Mouse (Mus musculus) neural tube, embryonic 14.5 days (tissue): ENCODE results near the gene Sptbn1. TPM values are rescaled to one million over a fixed set of nuclear protein-coding genes. Genes with fewer than 3 reads are reported as not detected.

Source experiments
- ATAC-seq: fragments of 200-750 bp; cut with Nextera tagmentation; 2 replicates; pipeline ENCODE4 v1.8.0; 2017; ENCODE audit warnings: low read depth, mild to moderate bottlenecking, moderate TSS enrichment, moderate library complexity
- H3K27ac ChIP-seq: fragments of 300-500 bp; sonication (generic); 2 replicates; pipeline ENCODE4 v1.5.1; 2014; ENCODE audit warnings: low read depth, mild to moderate bottlenecking, control low read depth, low read length, moderate library complexity, mixed read lengths
- H3K27me3 ChIP-seq: fragments of 300-500 bp; sonication (generic); 2 replicates; pipeline ENCODE4 v1.6.1; 2014; ENCODE audit warnings: low read length; ENCODE audit not compliant: control insufficient read depth, insufficient read depth
- H3K36me3 ChIP-seq: fragments of 300-500 bp; sonication (generic); 2 replicates; pipeline ENCODE4 v1.6.1; 2014; ENCODE audit warnings: low read length, mixed read lengths; ENCODE audit not compliant: control insufficient read depth, insufficient read depth
- H3K4me1 ChIP-seq: fragments of 300-500 bp; sonication (generic); 2 replicates; pipeline ENCODE4 v1.6.1; 2014; ENCODE audit warnings: low read length; ENCODE audit not compliant: control insufficient read depth, insufficient read depth
- H3K4me2 ChIP-seq: fragments of 300-500 bp; sonication (generic); 2 replicates; pipeline ENCODE4 v1.6.1; 2014; ENCODE audit warnings: mild to moderate bottlenecking, low read depth, low read length, control low read depth
- H3K4me3 ChIP-seq: fragments of 300-500 bp; sonication (generic); 2 replicates; pipeline ENCODE4 v1.5.1; 2014; ENCODE audit warnings: low read depth, low read length, control low read depth, mixed read lengths
- H3K9ac ChIP-seq: fragments of 300-500 bp; sonication (generic); replicated peaks from 2 replicates; pipeline ENCODE4 v1.6.1; 2014; ENCODE audit warnings: low read depth, mild to moderate bottlenecking, control low read depth, low read length, mixed read lengths
- H3K9me3 ChIP-seq: fragments of 300-500 bp; sonication (generic); 2 replicates; pipeline ENCODE4 v1.6.1; 2016; ENCODE audit warnings: low read length; ENCODE audit not compliant: control insufficient read depth
- WGBS: fragments of 180-500 bp; shearing (Covaris S2); extraction: QIAGEN DNeasy Blood & Tissue Kit; methylation state at CpG from one replicate; pipeline ENCODE4 v1.1.7; 2014; 5-methylcytosine and 5-hydroxymethylcytosine counted together
- polyA plus RNA-seq: library from polyadenylated mRNA; unstranded; fragments of >200 nt; fragmentation: Nextera tagmentation; extraction: Ambion mirVana; gene quantifications from 2 replicates; pipeline ENCODE4 v1.2.1, GENCODE M21; 2014

Gene Sptbn1
- polyA plus RNA-seq, 1 experiment from 2014 or later: 201 TPM

DNA sequence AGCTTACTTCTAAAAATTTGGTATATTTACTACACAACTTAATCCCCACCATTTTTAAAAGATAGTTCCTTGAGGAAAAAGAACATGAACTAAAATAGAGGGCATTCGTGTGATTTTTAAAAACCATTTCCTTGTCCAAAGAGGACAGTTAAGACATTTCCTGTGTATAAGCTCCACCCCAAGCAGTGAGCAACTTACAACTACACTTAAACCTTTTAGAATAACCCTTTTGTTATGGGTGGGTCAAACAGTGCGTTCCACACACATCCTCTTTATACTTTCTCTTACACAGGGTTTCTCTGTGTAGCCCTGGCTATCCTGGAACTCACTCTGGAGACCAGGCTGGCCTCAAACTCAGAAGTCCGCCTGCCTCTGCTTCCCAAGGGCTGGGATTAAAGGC is 72.2 kb downstream of the Sptbn1 start:
- Histone ChIP-seq H3K9ac (no peak overlapping the region), H3K4me3 (no peak overlapping the region), H3K4me2 (no peak overlapping the region), H3K27ac (no peak overlapping the region), H3K9me3 (no peaks in the 10 kb centered on the region), H3K36me3 (no peaks in the 10 kb centered on the region), H3K4me1 (peaks cover 9% of the 10 kb centered on the region; the same call in 1 of the 2 replicates), H3K27me3 (no peaks in the 10 kb centered on the region)
- 76% methylated on average over 3 of the region's 3 CpGs for WGBS
- ATAC-seq: no peak

DNA sequence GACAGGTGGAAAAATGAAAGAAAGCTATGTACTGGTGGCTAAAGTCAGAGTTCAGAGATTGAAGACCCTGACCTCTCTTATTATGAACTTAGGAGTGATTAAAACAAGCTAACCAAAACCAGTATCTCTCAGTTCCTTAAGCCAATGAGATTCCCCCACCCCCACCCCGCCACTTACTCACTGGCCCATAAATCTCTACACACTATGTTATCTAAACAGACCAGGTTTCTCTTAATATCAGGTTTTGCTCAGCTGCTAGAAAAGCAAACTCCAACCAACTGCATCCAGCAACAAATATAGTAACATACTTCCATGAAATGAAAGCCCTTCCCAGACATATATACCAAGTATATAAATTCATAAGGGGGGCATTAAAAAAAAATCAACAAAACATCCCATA is 73.2 kb downstream of the Sptbn1 start:
- Histone ChIP-seq H3K4me2 (no peak overlapping the region), H3K27ac (no peak overlapping the region), H3K4me3 (no peak overlapping the region), H3K9ac (no peak overlapping the region), H3K36me3 (no peaks in the 10 kb centered on the region), H3K9me3 (no peaks in the 10 kb centered on the region), H3K27me3 (no peaks in the 10 kb centered on the region), H3K4me1 (peaks cover 9% of the 10 kb centered on the region; the same call in 1 of the 2 replicates)
- ATAC-seq: no peak
- 94% methylated on average over 1 of the region's 1 CpGs for WGBS

- Histone ChIP-seq H3K9me3 (no peaks in the 10 kb centered on the region), H3K27ac (no peak overlapping the region), H3K36me3 (no peaks in the 10 kb centered on the region), H3K27me3 (no peaks in the 10 kb centered on the region), H3K9ac (no peak overlapping the region), H3K4me2 (no peak overlapping the region), H3K4me3 (no peak overlapping the region), H3K4me1 (peaks cover 7% of the 10 kb centered on the region; the same call in 1 of the 2 replicates)
- WGBS: 96% methylated on average over 4 of the region's 4 CpGs
- ATAC-seq: no peak
These were observed 77.0 kb downstream of the Sptbn1 start for GRCm38 (mm10) chr11:30190959-30191358.

DNA sequence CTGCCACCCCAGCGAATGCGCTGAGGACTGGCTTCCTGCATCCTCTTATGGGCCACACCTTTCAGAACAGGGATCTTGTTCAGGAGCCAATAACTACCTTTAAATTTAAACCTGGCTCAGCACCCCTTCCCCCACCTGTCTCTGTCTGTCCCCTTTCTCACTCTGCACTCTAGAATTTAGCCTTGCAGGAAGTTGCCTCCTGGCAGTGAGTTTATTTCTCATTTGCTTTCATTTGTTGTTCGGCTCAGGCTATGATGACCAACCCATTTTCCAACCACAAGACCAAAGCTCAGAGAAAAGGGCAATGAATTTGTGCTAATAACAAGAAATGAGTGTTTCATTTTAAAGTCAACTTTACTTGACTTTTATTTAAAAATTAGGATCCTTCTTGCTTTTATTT is 77.9 kb downstream of the Sptbn1 start:
- no peak overlapping the region for H3K27ac ChIP-seq
- H3K4me1 ChIP-seq: peaks cover 7% of the 10 kb centered on the region; the same call in 1 of the 2 replicates
- H3K4me2 ChIP-seq: no peak overlapping the region
- H3K9ac ChIP-seq: no peak overlapping the region
- H3K36me3 ChIP-seq: no peaks in the 10 kb centered on the region
- H3K4me3 ChIP-seq: no peak overlapping the region
- 93% methylated on average over 3 of the region's 3 CpGs for WGBS
- no peaks in the 10 kb centered on the region for H3K9me3 ChIP-seq
- ATAC-seq: no peak
- H3K27me3 ChIP-seq: no peaks in the 10 kb centered on the region

- no peaks in the 10 kb centered on the region for H3K27me3 ChIP-seq
- H3K4me1 ChIP-seq: peaks cover 7% of the 10 kb centered on the region; the same call in 1 of the 2 replicates
- H3K9me3 ChIP-seq: no peaks in the 10 kb centered on the region
- peak; percentile 41 for ATAC-seq
- no peak overlapping the region for H3K27ac ChIP-seq
- H3K4me3 ChIP-seq: no peak overlapping the region
- no peak overlapping the region for H3K4me2 ChIP-seq
- WGBS: 60% methylated on average over 4 of the region's 4 CpGs
- H3K36me3 ChIP-seq: no peaks in the 10 kb centered on the region
- no peak overlapping the region for H3K9ac ChIP-seq
These were observed 81.0 kb downstream of the Sptbn1 start for GRCm38 (mm10) chr11:30186902-30187470.

- Histone ChIP-seq H3K36me3 (no peaks in the 10 kb centered on the region), H3K27me3 (no peaks in the 10 kb centered on the region), H3K27ac (no peak overlapping the region), H3K4me2 (no peak overlapping the region), H3K4me3 (no peak overlapping the region), H3K9me3 (no peaks in the 10 kb centered on the region), H3K9ac (no peak overlapping the region), H3K4me1 (peaks cover 7% of the 10 kb centered on the region; the same call in 1 of the 2 replicates)
- no peak for ATAC-seq
- WGBS: 73% methylated on average over 2 of the region's 2 CpGs
These were observed 83.4 kb downstream of the Sptbn1 start for GRCm38 (mm10) chr11:30184527-30184926.

DNA sequence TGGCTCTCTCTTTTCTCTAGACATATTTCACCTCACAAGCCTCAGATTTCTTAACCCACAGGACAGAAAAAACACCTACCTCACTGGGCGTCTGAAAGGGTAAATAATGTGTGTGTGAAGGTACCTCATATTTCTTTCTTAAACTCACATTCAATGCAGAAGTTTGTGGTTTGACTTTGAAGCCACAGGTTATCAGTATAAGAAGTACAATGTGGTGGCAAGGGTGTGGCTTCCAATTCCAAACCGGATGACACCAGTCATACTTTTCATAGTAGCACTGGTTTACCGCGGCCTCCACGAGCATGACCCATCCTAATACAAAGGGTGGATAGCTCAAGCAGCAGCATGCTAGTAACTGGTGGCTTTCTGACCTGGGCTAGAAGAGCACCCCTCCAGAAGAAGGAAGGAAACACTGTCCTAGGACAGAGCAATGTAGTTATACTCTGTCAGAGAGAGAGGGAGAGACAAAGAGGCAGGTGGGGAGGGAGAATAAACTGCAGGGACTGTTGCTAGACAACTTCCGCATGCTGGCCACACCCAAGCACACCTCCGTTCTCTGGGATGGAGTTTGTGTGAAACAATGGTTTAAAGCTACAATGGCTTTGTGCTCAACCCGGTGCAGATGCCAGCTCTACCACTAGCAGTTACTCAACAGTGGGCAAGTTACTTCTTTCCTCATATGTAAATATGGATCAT is 85.1 kb downstream of the Sptbn1 start:
- WGBS: 92% methylated on average over 8 of the region's 8 CpGs
- no peak overlapping the region for H3K4me3 ChIP-seq
- H3K9me3 ChIP-seq: no peaks in the 10 kb centered on the region
- peak; percentile 19; the same call in 1 of the 2 replicates for ATAC-seq
- H3K27ac ChIP-seq: no peak overlapping the region
- no peaks in the 10 kb centered on the region for H3K27me3 ChIP-seq
- peaks cover 7% of the 10 kb centered on the region; the same call in 1 of the 2 replicates for H3K4me1 ChIP-seq
- no peaks in the 10 kb centered on the region for H3K36me3 ChIP-seq
- no peak overlapping the region for H3K9ac ChIP-seq
- no peak overlapping the region for H3K4me2 ChIP-seq

DNA sequence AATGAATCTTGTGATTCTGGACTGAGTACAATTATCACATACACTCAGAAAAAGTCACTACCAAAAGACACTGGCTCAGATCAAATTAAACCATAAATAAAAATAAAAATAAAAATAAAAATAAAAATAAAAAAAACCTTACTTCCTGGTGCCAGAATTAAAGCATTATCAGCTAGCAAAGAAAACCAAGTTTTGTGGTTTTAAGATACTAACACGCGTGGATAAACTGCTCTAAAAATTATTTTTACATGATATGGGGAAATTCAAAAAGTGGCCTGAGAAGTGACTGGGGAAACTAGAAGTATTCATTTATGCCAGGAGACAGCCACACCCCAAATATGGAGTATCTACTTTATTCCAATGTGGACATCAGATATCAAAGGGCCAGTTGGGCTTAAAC is 89.8 kb downstream of the Sptbn1 start:
- ATAC-seq: no peak
- H3K36me3 ChIP-seq: no peaks in the 10 kb centered on the region
- 95% methylated on average over 2 of the region's 2 CpGs for WGBS
- H3K4me1 ChIP-seq: no peaks in the 10 kb centered on the region
- H3K27ac ChIP-seq: no peak overlapping the region
- H3K27me3 ChIP-seq: no peaks in the 10 kb centered on the region
- no peak overlapping the region for H3K4me3 ChIP-seq
- no peaks in the 10 kb centered on the region for H3K9me3 ChIP-seq
- H3K4me2 ChIP-seq: no peak overlapping the region
- H3K9ac ChIP-seq: no peak overlapping the region

DNA sequence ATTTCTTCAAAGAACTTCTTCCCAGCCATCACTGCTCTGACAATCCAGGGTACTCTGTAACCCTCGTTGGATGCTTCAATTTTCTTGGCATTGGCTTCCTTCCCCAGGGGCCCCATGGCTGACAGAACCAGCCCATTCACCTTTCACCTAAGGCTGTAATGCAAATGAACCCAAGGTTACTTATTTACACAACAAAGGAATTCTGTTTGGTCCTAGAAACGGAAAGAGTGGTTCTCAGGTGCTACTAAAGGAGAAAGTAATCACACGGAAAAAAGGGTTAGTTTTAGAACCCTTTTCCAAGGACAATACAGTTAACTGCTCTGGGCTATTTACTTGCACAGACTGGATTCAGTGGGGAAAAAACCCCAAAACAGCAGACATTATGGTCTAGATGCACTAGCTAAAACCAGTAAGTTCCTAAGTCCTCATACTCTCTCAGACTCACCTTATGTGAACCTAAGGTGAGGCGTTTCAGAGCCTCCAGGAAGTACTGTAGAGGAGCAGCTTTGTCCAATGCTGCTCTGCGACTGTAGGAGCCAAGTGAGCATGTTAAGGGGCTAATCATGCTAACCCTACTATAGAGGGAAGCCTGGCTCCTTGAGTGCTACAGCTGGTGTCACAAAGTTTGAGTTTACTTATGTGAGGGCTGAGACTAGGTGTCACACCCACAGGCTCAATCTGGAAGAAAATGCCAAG is 90.7 kb downstream of the Sptbn1 start:
- Histone ChIP-seq H3K27me3 (no peaks in the 10 kb centered on the region), H3K4me2 (no peak overlapping the region), H3K27ac (no peak overlapping the region), H3K9ac (no peak overlapping the region), H3K9me3 (no peaks in the 10 kb centered on the region), H3K4me3 (no peak overlapping the region), H3K36me3 (no peaks in the 10 kb centered on the region), H3K4me1 (no peaks in the 10 kb centered on the region)
- 29% methylated on average over 5 of the region's 5 CpGs for WGBS
- ATAC-seq: no peak
